Mouse (Mus musculus) frontal cortex, adult 2 months (tissue): ENCODE data around the gene Il2rb. TPM values are rescaled to one million over a fixed set of nuclear protein-coding genes. Genes with fewer than 3 reads are reported as not detected.
A peak's percentile ranks its signal among the peaks of the same experiment; 100 is the strongest.

Experiments
- DNase-seq, 2 experiments: peaks; one replicate each; pipeline ENCODE4 v3.0.0; 2022; ENCODE audit warnings: low spot score in 1 of 2; ENCODE audit errors: extremely low spot score in 1 of 2
- polyA plus RNA-seq: library from polyadenylated mRNA; depleted of rRNA; stranded (reverse); fragments of >200 nt; gene quantifications from 2 replicates; pipeline ENCODE4 v1.2.3, GENCODE M21; 2012

Il2rb gene
- polyA plus RNA-seq, 1 experiment: 0.18 TPM

- DNase-seq: peak in 1 of 2 experiments; percentile 76
Measured at GRCm38 (mm10) chr15:78449694-78450418, 45.2 kb downstream of the Il2rb start.

GRCm38 (mm10) chr15:78449131-78449530 lies 45.9 kb downstream of the Il2rb start:
- no peak for DNase-seq

GRCm38 (mm10) chr15:78447746-78448535 lies 47.1 kb downstream of the Il2rb start:
- DNase-seq: peak; percentile 85 to 99

DNA sequence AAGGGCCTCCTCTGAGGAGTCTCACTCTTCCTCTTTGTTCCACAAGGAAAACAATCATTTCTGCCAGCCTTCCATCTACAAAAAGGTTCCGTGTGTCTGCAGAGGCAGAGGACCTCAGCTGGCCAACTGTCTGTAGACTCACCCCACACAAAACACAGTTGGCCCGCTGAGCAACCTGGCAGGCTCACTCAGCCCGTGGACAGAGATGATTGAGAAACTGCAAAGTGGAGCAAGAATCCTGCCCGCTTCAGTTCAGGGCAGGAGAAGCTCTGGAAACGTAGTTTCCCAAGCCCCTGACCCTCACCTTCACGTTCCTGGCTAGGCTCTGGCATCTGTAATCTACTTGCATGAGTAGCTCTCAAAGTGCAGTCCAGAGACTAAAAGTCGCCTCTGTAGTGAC lies 48.0 kb downstream of the Il2rb start:
- DNase-seq: no peak

DNA sequence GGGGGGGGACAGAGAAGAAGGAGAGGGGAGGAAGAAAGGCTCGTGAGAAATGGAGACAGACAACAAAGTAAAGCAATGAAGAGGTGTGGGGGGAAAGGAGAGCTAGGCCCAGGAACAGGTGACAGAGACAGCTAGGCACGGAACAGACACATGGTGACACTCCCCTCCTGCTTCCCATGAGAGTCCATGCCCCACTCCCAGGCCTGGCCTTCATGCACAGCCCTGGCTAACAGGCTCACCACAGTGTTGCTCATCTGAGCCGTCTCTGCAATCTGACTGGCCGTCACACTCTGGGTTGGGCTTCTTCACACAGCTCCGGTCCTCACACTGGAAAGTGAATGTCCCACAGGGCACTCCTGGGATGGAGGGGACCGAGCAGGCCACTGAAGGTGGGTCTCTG lies 51.2 kb downstream of the Il2rb start:
- no peak for DNase-seq

DNA sequence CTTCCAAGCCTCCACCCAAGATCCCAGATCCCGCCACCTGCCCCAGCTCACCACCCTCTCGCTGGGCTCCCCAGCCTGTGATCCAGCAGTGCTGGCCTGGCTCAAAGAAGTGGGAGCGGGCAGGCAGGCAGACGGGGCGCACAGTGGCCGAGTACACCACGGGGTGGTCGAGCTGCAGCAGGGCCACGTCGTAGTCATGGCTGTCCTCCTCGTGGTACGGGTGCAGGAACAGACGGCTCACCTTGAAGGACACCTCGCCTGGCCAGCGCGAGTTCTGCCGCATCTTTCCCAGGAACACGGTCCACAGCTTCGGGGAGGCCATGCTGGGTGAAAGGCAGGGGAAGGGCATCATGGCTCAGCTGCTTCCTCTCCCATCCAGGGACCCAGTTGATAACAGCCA lies 52.8 kb downstream of the Il2rb start:
- no peak for DNase-seq

- DNase-seq: no peak
Measured at GRCm38 (mm10) chr15:78438973-78439372, 56.1 kb downstream of the Il2rb start.

DNA sequence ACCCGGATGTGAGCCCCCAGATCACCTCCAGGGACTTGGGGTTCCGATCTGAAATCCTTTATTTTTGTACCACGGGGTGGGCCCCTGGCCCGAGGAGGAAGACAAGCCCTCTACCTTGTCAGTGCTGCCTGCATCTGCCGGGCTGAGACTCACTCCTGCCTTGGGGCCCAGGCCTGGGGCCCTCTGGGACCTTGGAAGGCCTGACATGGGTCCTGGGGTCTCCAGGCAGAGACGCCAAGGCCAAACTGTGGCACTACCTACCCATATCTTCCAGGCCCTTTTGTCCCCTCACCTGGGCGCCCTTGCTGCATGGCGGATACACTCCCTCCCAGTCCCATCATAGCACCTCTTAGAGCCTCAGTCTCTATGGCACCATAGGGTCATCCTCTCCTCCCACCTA lies 56.6 kb downstream of the Il2rb start:
- no peak for DNase-seq

GRCm38 (mm10) chr15:78438018-78438394 lies 57.1 kb downstream of the Il2rb start:
- DNase-seq: no peak

- DNase-seq: peak; percentile 74 to 76
Measured at GRCm38 (mm10) chr15:78437237-78438017, 57.6 kb downstream of the Il2rb start.

- peak; percentile 88 to 95 for DNase-seq
Measured at GRCm38 (mm10) chr15:78436380-78437192, 58.5 kb downstream of the Il2rb start.

GRCm38 (mm10) chr15:78435681-78436080 lies 59.4 kb downstream of the Il2rb start:
- no peak for DNase-seq

- peak in 1 of 2 experiments; percentile 75 for DNase-seq
Measured at GRCm38 (mm10) chr15:78434896-78435520, 60.1 kb downstream of the Il2rb start.

DNA sequence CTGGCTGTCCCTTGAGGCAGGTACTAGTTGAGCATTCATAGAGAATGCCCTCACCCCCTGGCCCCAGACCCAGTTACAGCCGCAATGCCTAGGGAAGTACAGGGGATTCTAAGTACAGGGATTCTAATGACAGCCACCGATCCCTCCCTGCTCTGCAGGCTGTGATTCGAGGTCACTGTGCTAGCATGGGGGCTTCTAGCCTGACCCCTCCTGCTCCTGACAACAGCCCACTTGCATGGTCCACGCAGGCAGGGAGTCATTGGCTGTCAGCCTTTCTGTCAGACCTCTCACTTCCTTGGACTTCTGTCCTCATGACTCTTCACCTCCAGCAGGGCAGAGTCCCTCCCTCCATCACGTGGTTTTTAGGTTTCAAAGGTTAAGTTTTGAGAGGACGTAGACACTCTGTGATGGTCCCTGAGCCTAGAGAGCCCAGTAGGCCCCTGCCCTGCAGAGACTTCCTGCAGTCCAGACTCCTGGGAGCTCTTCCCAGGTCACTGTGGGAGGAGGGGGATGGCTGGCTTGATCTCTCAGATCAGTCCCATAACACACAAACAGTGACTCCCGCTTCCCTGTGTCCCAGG lies 63.4 kb downstream of the Il2rb start:
- DNase-seq: no peak

GRCm38 (mm10) chr15:78430874-78431273 lies 64.2 kb downstream of the Il2rb start:
- no peak for DNase-seq

DNA sequence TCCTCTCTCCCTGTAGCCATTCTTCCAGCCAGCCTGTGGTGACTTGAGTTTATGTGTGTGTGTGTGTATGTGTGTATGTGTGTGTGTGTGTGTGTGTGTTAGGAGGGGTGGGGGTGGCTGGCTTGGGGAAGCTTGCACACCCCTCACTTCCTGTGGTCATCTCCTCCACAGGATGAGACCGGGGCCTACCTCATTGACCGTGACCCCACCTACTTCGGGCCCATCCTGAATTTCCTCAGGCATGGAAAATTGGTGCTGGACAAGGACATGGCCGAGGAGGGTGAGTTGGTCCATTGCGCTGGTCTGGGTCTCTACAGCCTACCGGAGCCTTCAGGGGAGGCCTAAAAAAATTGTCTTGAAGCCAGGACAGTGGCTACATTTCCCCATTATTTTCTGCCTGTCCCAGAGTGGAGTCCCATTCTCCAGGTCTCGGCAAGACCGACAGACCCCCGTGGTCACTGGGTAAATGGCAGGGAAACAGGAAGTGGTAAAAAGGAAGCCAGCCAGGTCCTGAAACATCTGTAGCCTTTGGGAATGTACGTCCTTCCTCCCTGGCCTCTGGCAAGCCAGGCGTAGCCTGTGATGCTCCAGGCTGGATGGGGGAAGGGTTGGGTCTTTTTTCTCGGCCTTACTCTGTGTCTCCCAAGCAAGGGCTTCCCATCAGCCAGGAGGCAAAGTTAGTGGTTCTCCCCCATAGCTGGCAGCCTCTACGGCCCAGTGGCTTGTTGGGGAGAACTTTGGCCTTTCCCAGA lies 65.0 kb downstream of the Il2rb start:
- DNase-seq: no peak
